Mouse (Mus musculus): ENCODE measurements around the gene Ndufs5.

The Ndufs5 gene

DNA sequence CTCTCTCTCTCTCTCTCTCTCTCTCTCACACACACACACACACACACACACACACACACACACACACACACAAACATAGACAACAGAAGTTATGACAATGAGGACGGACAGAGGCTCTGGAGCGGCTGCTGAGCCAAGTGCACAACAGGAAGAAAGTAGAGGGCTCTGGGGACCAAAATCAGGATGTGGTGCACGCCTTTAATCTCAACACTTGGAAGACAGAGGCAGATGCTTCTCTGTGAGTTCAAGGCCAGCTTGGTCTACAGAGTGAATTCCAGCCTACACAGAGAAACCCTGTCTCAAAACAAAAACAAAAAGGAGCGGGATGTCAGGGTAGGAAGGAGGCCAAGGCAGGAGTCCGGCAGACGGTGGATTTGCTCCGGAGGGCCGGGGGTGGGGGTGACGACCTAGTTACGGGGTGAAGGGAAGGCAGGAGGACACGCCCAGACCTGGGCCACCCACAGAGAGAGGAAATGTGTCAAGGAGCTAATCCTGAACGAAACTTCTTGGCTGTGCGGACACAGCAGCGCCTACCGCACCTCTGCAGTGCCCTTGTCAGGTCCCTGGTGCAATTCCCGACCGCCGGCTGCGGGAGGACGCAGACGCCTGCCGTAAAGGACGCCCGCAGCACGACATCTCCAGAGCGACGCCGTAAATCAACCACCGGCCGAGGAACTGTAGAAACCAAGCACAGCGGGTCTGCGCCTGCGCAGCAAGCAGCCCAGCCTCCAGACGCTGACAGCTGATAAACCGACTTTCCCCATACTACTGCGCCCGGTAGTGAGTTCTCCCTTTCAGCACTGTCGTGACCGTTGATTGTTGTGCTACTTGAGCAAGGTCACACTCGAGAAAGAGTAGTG is at the start of gene Ndufs5:
Gene Ndufs5 (minus strand): TSS at position 629 of the 860 bp plus-strand sequence.
- DNase-seq (ENCODE audit: low spot score in 2 of 2) = peak; percentile 97 to 99

DNA sequence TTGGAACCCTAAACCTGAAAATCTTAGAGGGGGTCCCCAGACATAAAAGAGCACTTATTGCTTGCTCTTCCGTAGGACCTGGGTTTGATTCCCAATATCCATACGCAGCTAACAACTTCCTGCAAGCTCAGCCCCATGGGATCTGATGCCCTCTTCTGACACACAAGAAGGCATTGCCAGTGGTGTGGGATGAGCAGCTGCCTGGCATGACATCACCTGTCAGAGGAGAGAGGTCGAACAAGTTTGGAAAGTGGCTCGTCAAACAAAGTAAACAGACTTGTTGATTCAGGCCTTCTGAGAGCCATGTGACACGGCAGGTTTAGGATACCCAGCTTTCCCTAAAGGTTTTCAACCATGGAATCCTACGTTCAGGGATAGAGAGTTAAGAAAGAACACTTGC is 47.1 kb upstream of the Ndufs5 start:
- no peak for DNase-seq (ENCODE audit: low spot score in 2 of 2)

DNA sequence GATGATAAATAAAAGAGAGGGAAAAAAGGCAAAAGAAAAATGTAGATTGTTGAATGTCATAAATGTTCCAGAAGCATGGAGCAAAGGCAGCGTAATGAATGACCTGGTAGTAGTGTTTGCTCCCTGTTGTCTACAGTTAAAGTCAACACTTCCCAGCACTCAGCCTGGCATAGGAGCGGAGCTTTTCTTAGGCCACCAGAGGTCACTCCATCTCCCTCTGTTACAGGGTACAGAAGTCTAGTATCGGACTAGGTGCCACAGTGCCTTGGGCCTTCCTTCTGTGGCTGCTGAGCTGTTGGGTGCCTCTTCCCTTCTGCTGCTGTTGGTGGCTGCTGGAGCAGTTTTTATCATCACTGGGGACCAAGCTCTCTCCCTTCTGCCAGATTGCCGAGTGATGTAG is 40.3 kb upstream of the Ndufs5 start:
- no peak for DNase-seq (ENCODE audit: low spot score in 2 of 2)

DNA sequence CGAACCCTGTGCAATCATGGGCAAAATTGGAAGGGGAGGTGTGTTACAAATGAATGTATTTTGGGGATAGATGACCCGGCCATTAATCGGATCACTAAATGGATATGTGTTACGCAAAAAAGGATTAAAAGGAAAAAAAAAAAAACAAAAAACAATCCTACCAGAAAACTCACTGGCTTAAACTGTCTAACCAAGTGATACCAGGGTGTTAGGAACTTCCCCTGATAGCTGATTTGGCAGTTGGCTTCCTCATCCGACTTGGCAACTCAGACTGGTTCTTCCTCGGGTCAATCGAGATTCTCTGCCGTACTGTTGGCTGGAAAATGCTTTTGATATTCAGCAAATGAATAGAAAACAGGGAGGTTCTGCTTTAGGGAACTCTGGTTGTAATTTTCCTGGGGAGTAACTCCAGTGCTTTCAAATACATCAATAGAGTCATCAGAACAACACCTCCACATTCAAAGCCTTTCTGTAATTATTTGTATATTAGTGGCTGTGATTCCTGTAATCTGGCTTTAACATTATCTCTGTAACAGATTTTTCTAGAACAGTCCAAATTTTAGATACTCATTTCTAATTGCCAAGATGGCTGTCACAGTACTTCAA is 32.8 kb upstream of the Ndufs5 start:
- DNase-seq (ENCODE audit: low spot score in 2 of 2) = no peak

- peak; percentile 97 to 98 for DNase-seq (ENCODE audit: low spot score in 2 of 2)
These were observed 32.2 kb upstream of the Ndufs5 start, which contains the start of gene Akirin1 for GRCm38 (mm10) chr4:123750152-123750651. TSS of gene Akirin1 (minus strand) at chr4:123750345.

DNA sequence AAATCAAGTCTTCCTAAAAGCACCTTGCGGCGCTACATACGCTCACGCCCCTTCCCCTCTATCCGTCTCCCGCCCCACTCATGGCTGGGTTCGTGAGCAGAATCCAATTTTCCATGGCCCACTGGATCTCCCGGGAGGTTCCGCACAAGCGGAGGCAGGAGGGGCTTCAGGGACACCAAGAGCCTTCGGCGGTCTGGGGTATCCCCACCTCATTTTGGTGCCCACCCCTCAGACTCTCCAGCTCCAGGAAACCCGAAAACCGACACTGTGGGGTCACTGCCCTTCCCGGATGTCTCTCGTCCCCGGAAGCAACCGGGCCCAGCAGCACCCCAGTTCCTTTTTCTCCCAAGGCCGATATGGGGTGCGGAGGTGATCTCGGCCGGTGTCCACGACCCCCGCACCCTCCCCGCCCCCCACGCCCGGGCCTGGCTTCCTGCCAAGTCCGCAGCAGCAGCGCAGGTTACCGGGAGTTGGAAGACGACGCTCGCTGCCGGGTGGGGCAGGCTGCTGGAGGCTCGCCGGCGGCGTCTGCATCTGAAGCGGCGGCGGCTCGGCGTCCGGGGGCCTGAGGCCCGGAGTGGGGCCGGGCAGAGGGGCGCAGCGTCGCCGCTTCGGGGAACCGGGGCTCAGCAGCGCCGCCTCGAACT is 31.6 kb upstream of the Ndufs5 start:
- peak in 1 of 2 experiments; percentile 70 for DNase-seq (ENCODE audit: low spot score in 2 of 2)

DNA sequence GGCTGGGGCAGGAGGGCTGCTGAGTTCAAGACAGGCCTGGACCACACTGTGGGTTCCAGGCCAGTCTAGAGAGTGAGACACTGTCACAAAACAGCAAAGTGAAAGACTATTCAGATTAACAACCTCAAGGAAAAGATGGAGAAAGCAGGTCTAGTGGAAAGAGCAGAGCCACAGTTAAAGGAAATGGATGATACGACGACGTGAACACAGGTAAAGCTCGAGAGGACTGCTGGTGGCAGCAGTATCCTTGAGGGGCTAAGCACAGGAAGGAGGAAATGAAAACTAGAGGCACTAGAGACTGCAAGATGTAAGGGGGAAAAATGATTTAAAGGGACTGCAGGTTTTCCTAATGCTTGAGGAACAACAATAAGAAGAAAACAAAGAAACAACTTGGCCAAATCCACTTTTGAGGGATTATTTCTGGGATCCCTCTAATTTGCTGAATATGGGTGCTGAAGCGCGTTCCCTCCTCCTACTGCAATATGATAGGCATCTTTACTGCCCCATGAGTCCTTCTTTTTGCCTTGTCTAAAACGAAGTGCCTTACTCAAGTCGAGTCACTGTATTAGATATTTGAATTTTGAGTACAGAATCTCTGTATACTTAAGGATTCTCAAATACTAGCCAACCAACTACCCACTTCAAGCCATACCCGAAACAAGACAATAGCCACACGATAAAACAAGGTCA is 30.9 kb upstream of the Ndufs5 start:
- no peak for DNase-seq (ENCODE audit: low spot score in 2 of 2)

DNA sequence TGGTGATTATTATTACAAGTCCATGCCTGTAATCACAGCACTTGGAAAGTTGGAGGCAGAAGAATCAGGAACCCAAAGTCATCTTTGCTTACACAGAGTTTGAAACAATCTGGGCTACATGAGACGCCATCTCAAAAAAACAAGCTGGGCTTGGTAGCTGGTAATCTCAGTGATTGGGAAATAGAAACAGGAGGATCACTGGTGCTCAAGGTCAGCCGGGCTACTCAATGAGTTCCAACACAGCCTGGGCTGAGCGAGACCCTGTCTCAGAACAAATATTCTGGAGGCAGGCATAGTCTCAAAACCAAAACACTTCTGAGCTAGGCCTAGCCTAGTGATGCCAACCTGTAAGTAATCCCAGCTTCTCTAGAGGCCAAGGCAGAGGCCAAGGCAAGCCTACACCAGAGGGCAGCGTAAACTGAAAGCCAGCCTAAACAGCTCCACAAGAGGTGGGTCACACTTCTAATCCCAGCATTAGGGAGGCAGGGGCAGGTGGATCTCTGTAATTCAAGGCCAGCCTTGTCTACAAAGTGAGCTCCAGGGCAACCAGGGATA is 27.3 kb upstream of the Ndufs5 start:
- no peak for DNase-seq (ENCODE audit: low spot score in 2 of 2)

DNA sequence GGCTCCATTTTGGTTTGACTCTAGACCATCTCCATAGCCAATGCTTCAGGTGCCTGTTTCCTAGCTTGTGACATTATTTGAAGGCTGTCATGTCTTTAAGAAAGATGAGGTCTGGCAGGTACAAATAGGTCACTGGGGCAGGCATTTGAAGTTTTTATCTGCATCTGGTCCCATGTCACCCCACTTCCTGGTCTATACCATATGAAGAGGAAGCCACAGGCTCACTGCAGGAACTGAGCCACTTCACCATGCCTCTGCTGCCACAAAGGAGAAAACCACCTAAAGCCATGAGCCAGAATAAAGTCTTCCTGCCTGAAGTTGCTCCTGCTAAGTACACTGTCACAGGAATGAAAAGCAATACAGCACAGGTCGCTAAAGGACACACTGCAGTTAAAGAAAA is 24.9 kb upstream of the Ndufs5 start:
- DNase-seq (ENCODE audit: low spot score in 2 of 2) = no peak

GRCm38 (mm10) chr4:123738708-123739107 is 20.7 kb upstream of the Ndufs5 start:
- DNase-seq (ENCODE audit: low spot score in 2 of 2) = no peak

GRCm38 (mm10) chr4:123733532-123733931 is 15.5 kb upstream of the Ndufs5 start:
- no peak for DNase-seq (ENCODE audit: low spot score in 2 of 2)

DNA sequence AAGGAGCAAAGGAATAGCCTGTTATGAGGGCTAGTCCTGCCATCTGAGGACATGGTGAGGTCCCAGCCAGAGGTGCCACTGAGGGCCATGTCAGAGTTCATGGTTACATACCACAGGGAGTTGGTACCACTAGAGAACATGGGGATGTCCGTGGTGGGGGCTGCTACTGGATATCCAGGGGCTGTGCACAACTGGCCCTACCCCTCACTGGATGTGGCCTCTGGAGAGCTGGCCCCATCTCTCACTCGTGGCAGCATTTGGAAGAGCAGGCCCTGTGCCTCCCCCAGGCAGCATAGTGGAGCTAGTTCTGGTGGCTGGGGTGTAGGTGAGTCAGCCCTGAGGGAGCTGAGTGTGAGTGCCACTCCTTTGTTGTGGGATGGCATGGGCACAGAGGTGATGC is 14.9 kb upstream of the Ndufs5 start:
- DNase-seq (ENCODE audit: low spot score in 2 of 2) = no peak

- no peak for DNase-seq (ENCODE audit: low spot score in 2 of 2)
These were observed 14.3 kb upstream of the Ndufs5 start for GRCm38 (mm10) chr4:123732163-123732910.

GRCm38 (mm10) chr4:123721761-123722160 is 3.8 kb upstream of the Ndufs5 start:
- DNase-seq (ENCODE audit: low spot score in 2 of 2) = no peak

- DNase-seq (ENCODE audit: low spot score in 2 of 2) = no peak
These were observed 405 bp upstream of the Ndufs5 start for GRCm38 (mm10) chr4:123718434-123718780.

GRCm38 (mm10) chr4:123712431-123712830 is 5.6 kb downstream of the Ndufs5 start:
- no peak for DNase-seq (ENCODE audit: low spot score in 2 of 2)

DNA sequence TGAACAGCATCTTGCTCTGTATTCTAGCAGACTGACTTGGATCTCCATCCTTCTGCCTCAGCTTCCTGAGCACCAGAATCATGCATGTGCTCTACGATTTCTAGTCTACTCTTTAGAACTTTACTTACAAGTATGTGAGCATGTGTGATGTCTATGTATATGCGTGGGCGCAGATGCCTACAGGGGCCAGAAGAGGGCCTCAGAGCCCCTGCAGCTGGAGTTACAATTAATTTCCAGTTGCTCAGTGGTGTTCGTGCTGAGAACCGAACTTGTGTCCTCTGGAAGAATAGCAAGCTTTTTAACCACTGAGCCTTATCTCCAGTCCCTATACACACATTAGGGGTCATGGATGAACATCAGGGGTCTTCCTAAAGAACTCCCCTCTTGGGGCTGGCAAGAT is 10.7 kb downstream of the Ndufs5 start:
- no peak for DNase-seq (ENCODE audit: low spot score in 2 of 2)

DNA sequence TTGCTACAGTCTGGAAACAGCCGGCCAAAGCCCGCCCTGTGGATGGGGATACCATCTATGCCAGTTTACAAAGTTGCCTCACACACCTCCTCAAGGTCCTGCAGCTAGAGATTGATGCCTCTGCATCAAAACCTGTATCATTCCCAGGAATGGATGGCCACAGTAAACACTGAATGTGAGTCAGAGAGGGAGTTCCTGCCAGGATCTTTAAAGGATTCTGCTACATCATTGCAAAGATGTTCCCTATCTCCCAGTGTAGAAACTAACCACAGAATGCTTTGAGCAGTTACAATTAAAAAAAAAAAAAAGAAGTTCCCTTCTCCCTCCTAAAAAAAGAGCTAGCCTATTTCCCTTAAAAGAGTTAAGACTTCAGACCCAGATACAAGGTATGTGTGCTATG is 12.7 kb downstream of the Ndufs5 start:
- DNase-seq (ENCODE audit: low spot score in 2 of 2) = no peak

DNA sequence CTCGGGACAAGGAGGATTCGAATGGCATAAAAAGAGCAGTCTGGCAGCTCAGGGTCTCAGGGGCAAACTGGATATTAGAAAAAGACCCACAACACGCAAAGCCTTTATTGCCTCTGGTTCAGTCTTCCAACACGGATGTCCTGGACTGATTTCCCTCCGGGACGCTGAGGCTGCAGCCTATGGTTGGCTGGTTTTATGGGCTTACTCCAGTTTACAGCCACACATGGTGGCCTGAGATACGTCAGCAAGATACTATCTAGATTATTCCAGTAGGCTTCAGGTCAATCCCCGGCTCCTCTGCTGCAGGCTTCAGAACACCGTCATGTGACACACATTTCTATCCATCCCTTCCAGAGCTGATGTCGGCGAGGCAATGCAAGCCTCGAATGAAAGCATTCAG is 24.6 kb downstream of the Ndufs5 start:
- DNase-seq (ENCODE audit: low spot score in 2 of 2) = no peak

DNA sequence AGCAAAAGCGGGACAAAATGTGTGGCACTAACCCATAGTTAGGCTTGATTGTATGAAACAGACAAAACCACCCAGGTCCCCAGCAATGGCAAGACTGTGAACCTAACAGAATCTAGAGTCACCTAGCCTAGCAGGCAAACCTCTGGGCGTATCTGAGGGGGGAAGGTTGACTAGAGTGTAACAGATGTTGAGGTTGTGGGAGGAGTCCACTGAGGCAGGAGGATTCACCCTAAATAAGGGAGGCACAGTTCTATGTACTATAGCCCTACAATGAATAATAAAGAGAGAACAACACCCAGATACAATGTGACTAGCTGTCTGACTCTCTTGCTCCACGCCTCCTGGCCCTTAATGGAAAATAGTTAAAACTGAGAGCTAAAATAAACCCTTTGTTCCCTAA is 25.9 kb downstream of the Ndufs5 start:
- no peak for DNase-seq (ENCODE audit: low spot score in 2 of 2)

DNA sequence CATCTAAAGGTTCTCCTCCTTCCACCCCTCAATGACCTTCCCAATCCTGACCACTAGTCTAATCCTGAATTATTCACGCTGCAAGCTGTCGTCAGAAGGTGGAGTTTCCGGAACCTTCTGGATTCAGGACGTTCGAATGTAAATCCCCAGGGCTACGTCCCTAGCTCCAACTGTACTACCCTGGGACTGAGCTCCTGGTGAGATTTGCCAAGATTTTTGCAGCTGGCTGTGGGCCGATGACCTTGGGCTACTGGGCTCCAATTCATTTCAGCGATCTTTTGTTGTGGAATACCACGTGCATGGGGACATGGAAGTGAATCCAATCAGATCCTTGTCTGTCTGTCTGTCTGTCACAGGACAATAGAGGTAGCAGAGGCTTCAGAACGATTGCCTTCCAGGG is 27.7 kb downstream of the Ndufs5 start:
- DNase-seq (ENCODE audit: low spot score in 2 of 2) = no peak
